Mouse (Mus musculus): Measurements from ENCODE around the gene Ak3. TPM values are rescaled to one million over a fixed set of nuclear protein-coding genes. Genes with fewer than 3 reads are reported as not detected.

Gene Ak3
- 65.8 and 71.8 TPM in 2 replicates for polyA plus RNA-seq (2015; fragmentation: Nextera tagmentation; extraction: Ambion mirVana)

GRCm38 (mm10) chr19:29047334-29048170 is at the start of gene Ak3:
Gene Ak3 (minus strand): TSS chr19:29047961.
- under 1% methylated on average over 67 of the region's 68 CpGs for WGBS
- Histone ChIP-seq H3K4me2 (peak within 1 kb of the TSS; percentile 78), H3K27me3 (replicated peaks) (no peaks in the 10 kb centered on the region), H3K36me3 (replicated peaks) (no peaks in the 10 kb centered on the region), H3K4me1 (peaks cover 23% of the 10 kb centered on the region), H3K9ac (peak within 1 kb of the TSS; percentile 76), H3K27ac (peak within 1 kb of the TSS; percentile 78), H3K4me3 (peak within 1 kb of the TSS; percentile 65), H3K9me3 (no peaks in the 10 kb centered on the region)
- ATAC-seq (replicated peaks): peak; percentile 91

- Histone ChIP-seq H3K4me2 (no peak overlapping the region), H3K4me3 (no peak overlapping the region), H3K27me3 (replicated peaks) (no peaks in the 10 kb centered on the region), H3K36me3 (replicated peaks) (no peaks in the 10 kb centered on the region), H3K9me3 (no peaks in the 10 kb centered on the region), H3K4me1 (no peaks in the 10 kb centered on the region), H3K27ac (no peak overlapping the region), H3K9ac (no peak overlapping the region)
- no peak for ATAC-seq (replicated peaks)
Measured at GRCm38 (mm10) chr19:29092194-29092593, 44.4 kb upstream of the Ak3 start.

GRCm38 (mm10) chr19:29088628-29089027 is 40.9 kb upstream of the Ak3 start:
- no peak for ATAC-seq (replicated peaks)
- no peaks in the 10 kb centered on the region for H3K4me1 ChIP-seq

GRCm38 (mm10) chr19:29074802-29075201 is 27.0 kb upstream of the Ak3 start:
- no peaks in the 10 kb centered on the region for H3K36me3 ChIP-seq (replicated peaks)
- H3K9me3 ChIP-seq: no peaks in the 10 kb centered on the region
- no peak overlapping the region for H3K9ac ChIP-seq
- H3K27ac ChIP-seq: no peak overlapping the region
- H3K4me2 ChIP-seq: no peak overlapping the region
- WGBS: 51% methylated on average over 6 of the region's 6 CpGs
- ATAC-seq (replicated peaks): no peak
- H3K4me1 ChIP-seq: peaks cover 8% of the 10 kb centered on the region; the same call in 1 of the 2 replicates
- H3K27me3 ChIP-seq (replicated peaks): no peaks in the 10 kb centered on the region
- no peak overlapping the region for H3K4me3 ChIP-seq

More at GRCm38 (mm10) chr19:29088628-29089027, 40.9 kb upstream of the Ak3 start:
- H3K36me3 ChIP-seq (replicated peaks): no peaks in the 10 kb centered on the region
- 84% methylated on average over 6 of the region's 6 CpGs for WGBS
- no peak overlapping the region for H3K4me2 ChIP-seq
- H3K27me3 ChIP-seq (replicated peaks): no peaks in the 10 kb centered on the region
- H3K9me3 ChIP-seq: no peaks in the 10 kb centered on the region
- H3K9ac ChIP-seq: no peak overlapping the region
- H3K4me3 ChIP-seq: no peak overlapping the region
- no peak overlapping the region for H3K27ac ChIP-seq

GRCm38 (mm10) chr19:29069195-29069594 is 21.4 kb upstream of the Ak3 start:
- Histone ChIP-seq H3K9ac (no peak overlapping the region), H3K9me3 (no peaks in the 10 kb centered on the region), H3K27ac (no peak overlapping the region), H3K36me3 (replicated peaks) (no peaks in the 10 kb centered on the region), H3K27me3 (replicated peaks) (no peaks in the 10 kb centered on the region), H3K4me3 (no peak overlapping the region), H3K4me1 (peaks cover 4% of the 10 kb centered on the region; the same call in 1 of the 2 replicates), H3K4me2 (no peak overlapping the region)
- 75% methylated on average over 5 of the region's 5 CpGs for whole genome bisulfite sequencing
- no peak for ATAC-seq (replicated peaks)

GRCm38 (mm10) chr19:29066981-29067471 is 19.3 kb upstream of the Ak3 start:
- Histone ChIP-seq H3K4me1 (peaks cover 6% of the 10 kb centered on the region; the same call in 1 of the 2 replicates), H3K4me3 (0 out of 2 replicates have a peak overlapping the region, but pooled peaks have one; percentile 6), H3K9me3 (no peaks in the 10 kb centered on the region), H3K36me3 (replicated peaks) (no peaks in the 10 kb centered on the region), H3K27ac (no peak overlapping the region), H3K27me3 (replicated peaks) (no peaks in the 10 kb centered on the region), H3K4me2 (peak overlapping the region; percentile 37), H3K9ac (no peak overlapping the region)
- no peak for ATAC-seq (replicated peaks)
- 15% methylated on average over 11 of the region's 11 CpGs for WGBS

- peak overlapping the region; percentile 46 for H3K4me2 ChIP-seq
- ATAC-seq (replicated peaks): 0 out of 2 replicates have a peak, but pooled peaks have one; percentile 11
- 65% methylated on average over 9 of the region's 9 CpGs for WGBS
Measured at GRCm38 (mm10) chr19:29064451-29065102, 16.8 kb upstream of the Ak3 start.

GRCm38 (mm10) chr19:29063577-29064363 is 16.0 kb upstream of the Ak3 start:
- peak; percentile 93 for ATAC-seq (replicated peaks)
- H3K4me2 ChIP-seq: peak overlapping the region; percentile 46
- WGBS: 17% methylated on average over 18 of the region's 18 CpGs
- no peak overlapping the region for H3K9ac ChIP-seq
- no peaks in the 10 kb centered on the region for H3K36me3 ChIP-seq (replicated peaks)
- no peaks in the 10 kb centered on the region for H3K9me3 ChIP-seq
- peaks cover 6% of the 10 kb centered on the region; the same call in 1 of the 2 replicates for H3K4me1 ChIP-seq
- H3K27me3 ChIP-seq (replicated peaks): no peaks in the 10 kb centered on the region
- peak overlapping the region; percentile 7; the same call in 1 of the 2 replicates for H3K4me3 ChIP-seq
- no peak overlapping the region for H3K27ac ChIP-seq

More at GRCm38 (mm10) chr19:29064451-29065102, 16.8 kb upstream of the Ak3 start:
- H3K9me3 ChIP-seq: no peaks in the 10 kb centered on the region
- no peaks in the 10 kb centered on the region for H3K27me3 ChIP-seq (replicated peaks)
- peaks cover 6% of the 10 kb centered on the region; the same call in 1 of the 2 replicates for H3K4me1 ChIP-seq
- no peak overlapping the region for H3K4me3 ChIP-seq
- no peak overlapping the region for H3K9ac ChIP-seq
- H3K36me3 ChIP-seq (replicated peaks): no peaks in the 10 kb centered on the region
- H3K27ac ChIP-seq: no peak overlapping the region

GRCm38 (mm10) chr19:29063009-29063408 is 15.2 kb upstream of the Ak3 start:
- Histone ChIP-seq H3K9ac (no peak overlapping the region), H3K4me1 (peaks cover 6% of the 10 kb centered on the region; the same call in 1 of the 2 replicates)
- ATAC-seq (replicated peaks): 0 out of 2 replicates have a peak, but pooled peaks have one; percentile 15

GRCm38 (mm10) chr19:29060299-29060698 is 12.5 kb upstream of the Ak3 start:
- WGBS: 13% methylated on average over 6 of the region's 6 CpGs
- no peaks in the 10 kb centered on the region for H3K9me3 ChIP-seq
- no peak for ATAC-seq (replicated peaks)
- H3K27ac ChIP-seq: no peak overlapping the region
- H3K4me3 ChIP-seq: no peak overlapping the region
- H3K4me1 ChIP-seq: peaks cover 6% of the 10 kb centered on the region; the same call in 1 of the 2 replicates
- no peak overlapping the region for H3K9ac ChIP-seq
- no peaks in the 10 kb centered on the region for H3K36me3 ChIP-seq (replicated peaks)
- no peaks in the 10 kb centered on the region for H3K27me3 ChIP-seq (replicated peaks)
- no peak overlapping the region for H3K4me2 ChIP-seq

More at GRCm38 (mm10) chr19:29063009-29063408, 15.2 kb upstream of the Ak3 start:
- H3K27ac ChIP-seq: no peak overlapping the region
- no peaks in the 10 kb centered on the region for H3K27me3 ChIP-seq (replicated peaks)
- WGBS: 75% methylated on average over 5 of the region's 5 CpGs
- no peaks in the 10 kb centered on the region for H3K36me3 ChIP-seq (replicated peaks)
- no peaks in the 10 kb centered on the region for H3K9me3 ChIP-seq
- H3K4me2 ChIP-seq: no peak overlapping the region
- no peak overlapping the region for H3K4me3 ChIP-seq

- no peak overlapping the region for H3K27ac ChIP-seq
- H3K4me2 ChIP-seq: no peak overlapping the region
- no peak overlapping the region for H3K9ac ChIP-seq
- H3K4me1 ChIP-seq: peaks cover 6% of the 10 kb centered on the region; the same call in 1 of the 2 replicates
- 82% methylated on average over 2 of the region's 2 CpGs for WGBS
- H3K27me3 ChIP-seq (replicated peaks): no peaks in the 10 kb centered on the region
- H3K4me3 ChIP-seq: no peak overlapping the region
- H3K36me3 ChIP-seq (replicated peaks): no peaks in the 10 kb centered on the region
- no peak for ATAC-seq (replicated peaks)
- H3K9me3 ChIP-seq: no peaks in the 10 kb centered on the region
Measured at GRCm38 (mm10) chr19:29059688-29060087, 11.9 kb upstream of the Ak3 start.

All from midbrain, embryonic 15.5 days (tissue).